Mouse (Mus musculus): ENCODE results near the gene Nr5a2.

- TF ChIP-seq CTCF (IDR thresholded peaks at IDR 0.05; ENCODE audit: borderline replicate concordance, insufficient read depth, low read depth, low read length) (no peak), POLR2A (IDR thresholded peaks at IDR 0.05; ENCODE audit: borderline replicate concordance, insufficient read depth, low read length) (no peak)
Measured at GRCm38 (mm10) chr1:136910144-136910543, 50.1 kb downstream of the Nr5a2 start.

Data from cerebellum, adult 2 months (tissue).